Mouse (Mus musculus) forebrain, embryonic 11.5 days (tissue): Measurements from ENCODE around the gene Wnt5b. TPM values are rescaled to one million over a fixed set of nuclear protein-coding genes. Genes with fewer than 3 reads are reported as not detected.
"Not testable (repeated sequence)": the region's sequence is repeated elsewhere in the genome, so short reads cannot be mapped to it uniquely, and the experiment has no call there.

Experiments used
- ATAC-seq: fragments of 200-750 bp; cut with Nextera tagmentation; replicated peaks from 2 replicates; pipeline ENCODE4 v1.8.0; 2017; ENCODE audit warnings: moderate TSS enrichment; ENCODE audit not compliant: low FRiP score
- DNase-seq: peaks from one replicate; pipeline ENCODE4 v3.0.0-alpha.2; 2017; ENCODE audit warnings: low spot score
- H3K27ac ChIP-seq: fragments of 300-500 bp; sonication (generic); 2 replicates; pipeline ENCODE4 v1.5.1; 2014; ENCODE audit warnings: low read depth, low read length
- H3K27me3 ChIP-seq: fragments of 300-500 bp; sonication (generic); 2 replicates; pipeline ENCODE4 v1.6.1; 2014; ENCODE audit warnings: mild to moderate bottlenecking, low read length, mixed read lengths; ENCODE audit not compliant: control insufficient read depth, insufficient read depth
- H3K36me3 ChIP-seq: fragments of 300-500 bp; sonication (generic); 2 replicates; pipeline ENCODE4 v1.6.1; 2014; ENCODE audit warnings: mild to moderate bottlenecking, low read length, moderate library complexity, mixed read lengths; ENCODE audit not compliant: control insufficient read depth, insufficient read depth
- H3K4me1 ChIP-seq: fragments of 300-500 bp; sonication (generic); replicated peaks from 2 replicates; pipeline ENCODE4 v1.6.1; 2014; ENCODE audit warnings: low read length, mixed read lengths; ENCODE audit not compliant: control insufficient read depth, insufficient read depth
- H3K4me2 ChIP-seq: fragments of 300-500 bp; sonication (generic); 2 replicates; pipeline ENCODE4 v1.6.1; 2014; ENCODE audit warnings: low read depth, mild to moderate bottlenecking, low read length, moderate library complexity, mixed read lengths; ENCODE audit not compliant: severe bottlenecking
- H3K4me3 ChIP-seq: fragments of 300-500 bp; sonication (generic); 2 replicates; pipeline ENCODE4 v1.5.1; 2014; ENCODE audit warnings: low read depth, low read length
- H3K9ac ChIP-seq: fragments of 300-500 bp; sonication (generic); 2 replicates; pipeline ENCODE4 v1.6.1; 2014; ENCODE audit warnings: low read length
- H3K9me3 ChIP-seq: fragments of 300-500 bp; sonication (generic); 2 replicates; pipeline ENCODE4 v1.6.1; 2016; ENCODE audit warnings: low read length, mixed read lengths; ENCODE audit not compliant: control insufficient read depth
- WGBS: fragments of 180-500 bp; shearing (Covaris S2); extraction: QIAGEN DNeasy Blood & Tissue Kit; methylation state at CpG from one replicate; pipeline ENCODE4 v1.1.7; 2014; 5-methylcytosine and 5-hydroxymethylcytosine counted together
- polyA plus RNA-seq: library from polyadenylated mRNA; unstranded; fragments of >200 nt; fragmentation: Nextera tagmentation; extraction: Ambion mirVana; gene quantifications from 2 replicates; pipeline ENCODE4 v1.2.1, GENCODE M21; 2014

Gene Wnt5b
- polyA plus RNA-seq, 1 experiment from 2014 or later, result 14.5 TPM

GRCm38 (mm10) chr6:119450965-119451943 lies 92.9 kb downstream of the Wnt5b start:
- peaks cover 13% of the 10 kb centered on the region for H3K4me1 ChIP-seq
- DNase-seq (no peak), ATAC-seq (no peak; the same call in 1 of the 2 replicates)
- H3K9ac ChIP-seq, result no peak overlapping the region; the same call in 1 of the 2 replicates
- WGBS, result 49% methylated on average over 14 of the region's 14 CpGs
- no peaks in the 10 kb centered on the region for H3K27me3 ChIP-seq
- peak overlapping the region; percentile 50; the same call in 1 of the 2 replicates for H3K27ac ChIP-seq
- no peaks in the 10 kb centered on the region for H3K9me3 ChIP-seq
- no peak overlapping the region; the same call in 1 of the 2 replicates for H3K4me3 ChIP-seq
- peak overlapping the region; percentile 64; the same call in 1 of the 2 replicates for H3K4me2 ChIP-seq
- no peaks in the 10 kb centered on the region for H3K36me3 ChIP-seq

GRCm38 (mm10) chr6:119449060-119449499 lies 95.1 kb downstream of the Wnt5b start:
- Histone ChIP-seq H3K27me3 (no peaks in the 10 kb centered on the region), H3K9me3 (no peaks in the 10 kb centered on the region), H3K4me2 (peak overlapping the region; percentile 49), H3K4me1 (peaks cover 13% of the 10 kb centered on the region), H3K4me3 (peak overlapping the region; percentile 17), H3K9ac (peak overlapping the region; percentile 51), H3K36me3 (no peaks in the 10 kb centered on the region), H3K27ac (no peak overlapping the region)
- DNase-seq, result peak; percentile 84
- ATAC-seq, result peak; percentile 37; the same call in 1 of the 2 replicates
- WGBS, result 2% methylated on average over 22 of the region's 23 CpGs

- no peak overlapping the region for H3K27ac ChIP-seq
- peak overlapping the region; percentile 17 for H3K4me3 ChIP-seq
- H3K9me3 ChIP-seq, result no peaks in the 10 kb centered on the region
- peaks cover 13% of the 10 kb centered on the region for H3K4me1 ChIP-seq
- peak; percentile 64 for DNase-seq
- peak overlapping the region; percentile 51 for H3K9ac ChIP-seq
- H3K27me3 ChIP-seq, result no peaks in the 10 kb centered on the region
- H3K36me3 ChIP-seq, result no peaks in the 10 kb centered on the region
- ATAC-seq, result no peak
- WGBS, result 7% methylated on average over 18 of the region's 18 CpGs
- H3K4me2 ChIP-seq, result peak overlapping the region; percentile 49
These were observed 95.7 kb downstream of the Wnt5b start for GRCm38 (mm10) chr6:119448321-119449059.

GRCm38 (mm10) chr6:119445671-119446607 lies 98.2 kb downstream of the Wnt5b start:
- H3K9ac ChIP-seq, result no peak overlapping the region
- no peak for ATAC-seq
- no peak overlapping the region for H3K27ac ChIP-seq
- H3K27me3 ChIP-seq, result no peaks in the 10 kb centered on the region
- H3K4me2 ChIP-seq, result no peak overlapping the region
- peaks cover 9% of the 10 kb centered on the region for H3K4me1 ChIP-seq
- WGBS, result 80% methylated on average over 11 of the region's 11 CpGs
- DNase-seq, result no peak
- no peaks in the 10 kb centered on the region for H3K9me3 ChIP-seq
- no peak overlapping the region for H3K4me3 ChIP-seq
- H3K36me3 ChIP-seq, result no peaks in the 10 kb centered on the region

- Histone ChIP-seq H3K36me3 (no peaks in the 10 kb centered on the region), H3K4me1 (peaks cover 9% of the 10 kb centered on the region), H3K27ac (no peak overlapping the region), H3K9me3 (no peaks in the 10 kb centered on the region), H3K4me2 (no peak overlapping the region), H3K27me3 (no peaks in the 10 kb centered on the region), H3K4me3 (no peak overlapping the region), H3K9ac (no peak overlapping the region)
- 57% methylated on average over 12 of the region's 12 CpGs for WGBS
- ATAC-seq, result peak; percentile 53
- DNase-seq, result peak; percentile 87
These were observed 100.2 kb downstream of the Wnt5b start for GRCm38 (mm10) chr6:119443742-119444645.

GRCm38 (mm10) chr6:119442729-119443128 lies 101.4 kb downstream of the Wnt5b start:
- not testable (repeated sequence) for H3K4me1 ChIP-seq, H3K4me3 ChIP-seq, H3K4me2 ChIP-seq, H3K9ac ChIP-seq, ATAC-seq, DNase-seq, H3K36me3 ChIP-seq, H3K27me3 ChIP-seq, H3K9me3 ChIP-seq, H3K27ac ChIP-seq
- 86% methylated on average over 5 of the region's 5 CpGs for WGBS

- WGBS, result 65% methylated on average over 8 of the region's 8 CpGs
These were observed 106.0 kb downstream of the Wnt5b start for GRCm38 (mm10) chr6:119437894-119438761.

More at GRCm38 (mm10) chr6:119437894-119438761, 106.0 kb downstream of the Wnt5b start:
- Histone ChIP-seq H3K4me2 (no peak overlapping the region), H3K9ac (no peak overlapping the region), H3K4me3 (no peak overlapping the region), H3K36me3 (no peaks in the 10 kb centered on the region; the same call in 1 of the 2 replicates), H3K27ac (no peak overlapping the region), H3K27me3 (no peaks in the 10 kb centered on the region), H3K4me1 (no peaks in the 10 kb centered on the region; the same call in 1 of the 2 replicates), H3K9me3 (no peaks in the 10 kb centered on the region)
- ATAC-seq (peak; percentile 58; the same call in 1 of the 2 replicates), DNase-seq (no peak)
